Mouse (Mus musculus) hindbrain, embryonic 11.5 days (tissue): ENCODE measurements around the gene Adi1. TPM values are rescaled to one million over a fixed set of nuclear protein-coding genes. Genes with fewer than 3 reads are reported as not detected.

Source experiments
- ATAC-seq: fragments of 200-750 bp; cut with Nextera tagmentation; 2 replicates; pipeline ENCODE4 v1.8.0; 2017; ENCODE audit warnings: mild to moderate bottlenecking, moderate TSS enrichment, moderate library complexity; ENCODE audit not compliant: low FRiP score
- DNase-seq: peaks from one replicate; pipeline ENCODE4 v3.0.0-alpha.2; 2015; ENCODE audit warnings: low spot score
- H3K27ac ChIP-seq: fragments of 300-500 bp; sonication (generic); 2 replicates; pipeline ENCODE4 v1.5.1; 2014; ENCODE audit warnings: mild to moderate bottlenecking, low read depth, low read length
- H3K27me3 ChIP-seq: fragments of 300-500 bp; sonication (generic); 2 replicates; pipeline ENCODE4 v1.6.1; 2014; ENCODE audit warnings: mild to moderate bottlenecking, low read length, moderate library complexity, mixed read lengths; ENCODE audit not compliant: control insufficient read depth, insufficient read depth
- H3K36me3 ChIP-seq: fragments of 300-500 bp; sonication (generic); 2 replicates; pipeline ENCODE4 v1.6.1; 2014; ENCODE audit warnings: mild to moderate bottlenecking, low read length, moderate library complexity, mixed read lengths; ENCODE audit not compliant: control insufficient read depth, insufficient read depth
- H3K4me1 ChIP-seq: fragments of 300-500 bp; sonication (generic); replicated peaks from 2 replicates; pipeline ENCODE4 v1.6.1; 2014; ENCODE audit warnings: low read length, mixed read lengths; ENCODE audit not compliant: control insufficient read depth, insufficient read depth
- H3K4me2 ChIP-seq: fragments of 300-500 bp; sonication (generic); replicated peaks from 2 replicates; pipeline ENCODE4 v1.6.1; 2014; ENCODE audit warnings: mild to moderate bottlenecking, low read depth, low read length
- H3K4me3 ChIP-seq: fragments of 300-500 bp; sonication (generic); 2 replicates; pipeline ENCODE4 v1.5.1; 2014; ENCODE audit warnings: low read depth, low read length
- H3K9ac ChIP-seq: fragments of 300-500 bp; sonication (generic); 2 replicates; pipeline ENCODE4 v1.6.1; 2014; ENCODE audit warnings: low read depth, low read length
- H3K9me3 ChIP-seq: fragments of 300-500 bp; sonication (generic); 2 replicates; pipeline ENCODE4 v1.6.1; 2016; ENCODE audit warnings: low read length; ENCODE audit not compliant: control insufficient read depth
- WGBS: fragments of 180-500 bp; shearing (Covaris S2); extraction: QIAGEN DNeasy Blood & Tissue Kit; methylation state at CpG from one replicate; pipeline ENCODE4 v1.1.7; 2014; 5-methylcytosine and 5-hydroxymethylcytosine counted together
- polyA plus RNA-seq: library from polyadenylated mRNA; unstranded; fragments of >200 nt; fragmentation: Nextera tagmentation; extraction: Ambion mirVana; gene quantifications from 2 replicates; pipeline ENCODE4 v1.2.1, GENCODE M21; 2014

Adi1 gene
- polyA plus RNA-seq, 1 experiment from 2014 or later, result 53.5 TPM

DNA sequence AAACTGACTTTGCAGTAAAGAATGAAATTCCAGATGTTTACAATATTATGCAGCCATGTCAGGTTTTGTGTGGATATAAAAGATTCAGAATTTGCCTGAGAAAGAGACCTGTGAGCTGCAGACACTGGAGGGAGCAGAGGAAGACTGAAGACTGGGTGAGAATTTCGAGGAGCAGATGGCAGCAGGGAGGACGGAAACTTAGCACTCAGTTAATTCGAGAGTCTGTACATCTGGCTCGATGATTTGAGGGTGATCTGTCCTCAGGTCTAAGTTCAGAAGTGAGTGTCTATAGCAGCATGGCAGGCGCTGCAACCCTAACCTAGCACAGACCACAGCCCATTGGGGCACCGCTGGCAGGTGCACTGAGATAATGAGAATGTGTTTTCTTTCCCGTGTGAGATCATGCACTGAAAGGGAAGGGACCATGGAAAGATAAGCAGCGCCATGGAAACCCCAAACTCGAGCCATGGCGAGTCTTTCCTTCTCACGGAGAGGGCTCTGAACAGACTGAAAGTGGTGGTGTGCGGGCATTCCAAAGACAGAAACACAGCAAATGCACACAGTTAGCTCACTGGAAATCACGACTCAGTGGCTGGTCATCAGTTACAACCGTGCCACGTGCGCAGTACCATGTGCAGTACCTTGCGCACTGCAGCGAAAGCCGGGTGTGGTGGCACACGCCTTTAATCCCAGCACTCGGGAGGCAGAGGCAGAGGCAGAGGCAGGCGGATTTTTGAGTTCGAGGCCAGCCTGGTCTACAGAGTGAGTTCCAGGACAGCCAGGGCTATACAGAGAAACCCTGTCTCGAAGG is 40.0 kb downstream of the Adi1 start:
- 90% methylated on average over 24 of the region's 24 CpGs for WGBS
- Histone ChIP-seq H3K9me3 (no peaks in the 10 kb centered on the region), H3K9ac (no peak overlapping the region), H3K4me1 (no peaks in the 10 kb centered on the region), H3K27ac (no peak overlapping the region), H3K27me3 (no peaks in the 10 kb centered on the region), H3K4me2 (no peak overlapping the region), H3K36me3 (no peaks in the 10 kb centered on the region), H3K4me3 (no peak overlapping the region)
- ATAC-seq, result no peak
- no peak for DNase-seq

DNA sequence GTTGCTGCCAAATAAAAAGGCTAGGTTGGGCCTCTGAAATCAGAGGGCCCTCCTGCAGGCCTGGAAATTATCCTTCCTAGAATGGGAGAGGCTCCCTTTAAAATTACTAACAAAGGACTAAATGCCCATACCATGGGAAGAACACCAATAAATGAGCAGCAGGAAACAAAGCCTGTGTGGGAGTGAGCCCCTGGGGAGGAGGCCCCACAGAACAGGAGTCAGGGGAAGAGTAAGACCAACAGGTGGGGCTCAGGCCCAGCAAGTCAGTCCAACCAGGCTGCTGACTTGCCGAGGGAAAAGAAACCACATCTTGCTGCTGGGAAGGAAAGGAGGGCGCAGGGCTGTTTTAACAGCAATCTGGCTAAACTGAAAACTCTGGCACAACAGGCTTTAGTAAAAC is 42.0 kb downstream of the Adi1 start:
- Histone ChIP-seq H3K9ac (no peak overlapping the region), H3K36me3 (no peaks in the 10 kb centered on the region), H3K4me2 (no peak overlapping the region), H3K27me3 (no peaks in the 10 kb centered on the region), H3K9me3 (no peaks in the 10 kb centered on the region), H3K27ac (no peak overlapping the region), H3K4me1 (no peaks in the 10 kb centered on the region), H3K4me3 (no peak overlapping the region)
- ATAC-seq (no peak), DNase-seq (no peak)
- 83% methylated on average over 2 of the region's 2 CpGs for WGBS

GRCm38 (mm10) chr12:28718106-28718505 is 43.1 kb downstream of the Adi1 start:
- Histone ChIP-seq H3K9me3 (no peaks in the 10 kb centered on the region), H3K27me3 (no peaks in the 10 kb centered on the region), H3K9ac (no peak overlapping the region), H3K36me3 (no peaks in the 10 kb centered on the region), H3K4me2 (no peak overlapping the region), H3K27ac (no peak overlapping the region), H3K4me3 (no peak overlapping the region), H3K4me1 (no peaks in the 10 kb centered on the region)
- no peak for ATAC-seq
- 88% methylated on average over 2 of the region's 2 CpGs for WGBS
- DNase-seq, result no peak

DNA sequence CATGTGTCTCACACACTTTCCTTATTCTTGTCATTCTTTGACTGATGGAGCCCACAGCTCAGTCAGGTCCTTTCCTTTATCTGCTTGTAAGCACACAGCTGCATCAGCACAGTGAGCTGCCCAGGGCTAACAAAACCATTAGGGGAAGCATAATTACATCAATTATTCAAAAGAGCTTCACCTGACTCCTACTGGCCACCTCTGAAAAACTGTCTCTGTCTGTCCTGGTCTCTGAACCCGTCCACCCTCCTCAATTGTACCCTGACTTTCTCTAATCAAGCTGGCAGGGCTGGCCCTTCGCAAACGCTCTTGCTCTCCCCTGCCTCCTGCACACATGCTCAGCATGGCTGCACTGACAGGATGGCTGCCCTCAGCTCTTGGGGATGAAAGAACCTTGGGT is 49.3 kb downstream of the Adi1 start:
- DNase-seq, result no peak
- no peak for ATAC-seq
- no peaks in the 10 kb centered on the region for H3K36me3 ChIP-seq
- no peak overlapping the region for H3K27ac ChIP-seq
- H3K9me3 ChIP-seq, result no peaks in the 10 kb centered on the region
- H3K27me3 ChIP-seq, result no peaks in the 10 kb centered on the region
- H3K4me2 ChIP-seq, result no peak overlapping the region
- WGBS, result 79% methylated on average over 3 of the region's 3 CpGs
- H3K4me1 ChIP-seq, result no peaks in the 10 kb centered on the region
- H3K9ac ChIP-seq, result no peak overlapping the region
- H3K4me3 ChIP-seq, result no peak overlapping the region

GRCm38 (mm10) chr12:28726204-28726603 is 51.2 kb downstream of the Adi1 start:
- Histone ChIP-seq H3K27me3 (no peaks in the 10 kb centered on the region), H3K36me3 (no peaks in the 10 kb centered on the region), H3K9me3 (no peaks in the 10 kb centered on the region), H3K27ac (no peak overlapping the region), H3K9ac (no peak overlapping the region), H3K4me1 (no peaks in the 10 kb centered on the region), H3K4me3 (no peak overlapping the region), H3K4me2 (no peak overlapping the region)
- 94% methylated on average over 4 of the region's 4 CpGs for WGBS
- DNase-seq, result no peak
- no peak for ATAC-seq

DNA sequence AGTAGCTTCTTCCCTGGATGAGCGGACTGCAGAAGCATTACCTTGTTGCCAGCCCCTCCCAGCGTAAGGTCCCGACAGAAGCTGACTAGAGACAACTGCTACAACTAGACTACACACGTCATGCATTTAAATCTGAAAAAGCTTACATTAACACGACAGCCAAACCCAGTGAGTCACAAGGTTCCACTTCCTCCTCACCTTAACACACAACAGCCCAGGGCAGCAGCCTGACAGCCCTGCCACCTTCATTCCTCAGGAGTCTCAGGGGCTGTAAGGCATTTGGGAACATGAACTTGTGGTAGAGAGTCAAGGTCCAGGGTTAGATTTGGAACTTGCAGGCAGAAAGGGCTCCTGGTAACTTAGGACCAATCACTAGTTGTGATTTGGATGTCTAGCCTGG is 52.0 kb downstream of the Adi1 start:
- Histone ChIP-seq H3K27me3 (no peaks in the 10 kb centered on the region), H3K9me3 (no peaks in the 10 kb centered on the region), H3K9ac (no peak overlapping the region), H3K4me2 (no peak overlapping the region), H3K4me1 (no peaks in the 10 kb centered on the region), H3K4me3 (no peak overlapping the region), H3K27ac (no peak overlapping the region), H3K36me3 (no peaks in the 10 kb centered on the region)
- 94% methylated on average over 5 of the region's 5 CpGs for WGBS
- no peak for DNase-seq
- no peak for ATAC-seq

Other genes starting within 250 kb of the Adi1 start
- 0.14 and 0.22 TPM in 2 replicates for gene Dcdc2c, start 122.8 kb upstream of the Adi1 start, polyA plus RNA-seq
- gene Allc, start 92.7 kb upstream of the Adi1 start, polyA plus RNA-seq, result not detected in 2 replicates
- 0.21 and 0.51 TPM in 2 replicates for gene Colec11, start 51.9 kb upstream of the Adi1 start, polyA plus RNA-seq
- 766 and 780 TPM in 2 replicates for gene Rps7, start 39.3 kb upstream of the Adi1 start, polyA plus RNA-seq
- gene Rnaseh1, start 25.6 kb upstream of the Adi1 start, polyA plus RNA-seq, result 25.4 and 27.7 TPM in 2 replicates
- gene Trappc12, start 75.2 kb downstream of the Adi1 start, polyA plus RNA-seq, result 36.6 and 38.4 TPM in 2 replicates
- 50.0 and 50.1 TPM in 2 replicates for gene Eipr1, start 76.6 kb downstream of the Adi1 start, polyA plus RNA-seq